Mouse (Mus musculus) spleen, postnatal 10 days (tissue): ENCODE measurements at regions not wholly inside any gene's neighbourhood (a gene's known extent, or its start where the extent isn't known, plus 50 kb on each side); places are given as distances from the start of the nearest gene placed in this dataset.

Experiments used
- DNase-seq, 2 experiments: peaks; one replicate each; pipeline ENCODE4 v3.0.0; 2021 to 2022; ENCODE audit warnings: low spot score in 2 of 2

- no peak for DNase-seq
These were observed 206.3 kb upstream of the Ppp2r2d start for GRCm38 (mm10) chr7:138639541-138639940.

- no peak for DNase-seq
These were observed 219.8 kb upstream of the Ppp2r2d start for GRCm38 (mm10) chr7:138626061-138626460.

DNA sequence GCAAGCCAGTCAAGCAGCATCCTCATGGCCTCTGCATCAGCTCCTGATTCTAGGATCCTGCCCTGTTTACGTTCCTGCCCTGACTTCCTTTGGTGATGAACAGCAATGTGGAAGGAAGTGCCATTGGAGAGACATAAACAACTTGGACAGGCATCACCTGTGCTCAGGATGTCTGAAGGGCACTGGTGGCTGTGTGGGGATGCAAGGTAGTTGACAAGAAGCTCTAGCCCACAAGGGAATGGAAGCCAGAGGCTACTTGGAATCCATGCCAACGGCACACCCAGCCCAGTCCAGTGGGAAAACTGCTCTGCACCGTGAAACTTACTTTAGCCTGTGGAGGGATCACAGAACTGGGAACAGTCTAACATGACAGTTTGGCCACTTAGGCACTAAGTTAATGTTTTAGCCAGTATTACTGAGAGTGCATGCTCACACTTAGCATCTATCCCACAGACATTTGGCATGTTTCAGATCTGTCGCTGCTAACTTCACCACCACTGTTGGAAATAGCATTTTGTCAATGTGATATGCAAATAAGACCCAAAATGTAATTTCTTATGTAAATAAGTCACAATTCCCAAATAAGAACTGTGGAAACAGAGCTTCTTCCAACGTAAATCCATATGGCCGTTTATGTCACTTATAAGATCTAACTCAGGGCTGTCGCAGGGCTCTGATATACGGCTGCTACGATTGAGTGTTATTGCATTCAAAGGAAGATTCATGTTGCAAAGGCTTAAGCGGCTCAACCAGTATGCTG is 223.5 kb upstream of the Tcerg1l start:
- no peak for DNase-seq

DNA sequence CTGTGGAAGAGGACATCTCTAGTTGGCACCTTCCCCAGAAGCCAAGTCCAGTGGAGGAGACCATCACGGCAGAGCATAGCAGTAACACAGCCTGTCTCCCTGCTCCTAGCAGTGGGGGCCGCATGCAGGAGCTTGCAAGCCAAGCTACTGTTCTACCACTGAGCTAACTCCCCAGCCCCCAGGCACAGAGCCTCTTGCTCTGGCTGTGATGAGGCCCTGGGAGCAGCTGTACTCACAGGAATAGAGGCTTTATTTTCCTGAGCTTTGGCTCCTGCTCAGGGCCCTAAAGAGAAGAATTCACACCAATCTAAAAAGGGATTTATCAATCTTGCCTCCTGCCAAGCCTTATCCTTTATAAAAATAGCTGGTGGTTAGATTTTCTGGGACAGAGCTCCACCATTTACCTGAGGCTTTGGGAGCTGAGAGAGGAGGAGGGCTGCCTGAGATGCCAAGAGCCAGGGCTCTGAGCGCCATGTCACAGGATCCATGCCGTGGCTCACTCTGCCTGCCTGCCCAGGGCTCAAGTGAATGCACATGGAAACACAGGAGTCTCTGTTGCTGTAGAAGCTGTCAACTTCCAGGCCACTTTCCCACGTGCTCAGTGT is 222.7 kb upstream of the Tcerg1l start:
- no peak for DNase-seq

DNA sequence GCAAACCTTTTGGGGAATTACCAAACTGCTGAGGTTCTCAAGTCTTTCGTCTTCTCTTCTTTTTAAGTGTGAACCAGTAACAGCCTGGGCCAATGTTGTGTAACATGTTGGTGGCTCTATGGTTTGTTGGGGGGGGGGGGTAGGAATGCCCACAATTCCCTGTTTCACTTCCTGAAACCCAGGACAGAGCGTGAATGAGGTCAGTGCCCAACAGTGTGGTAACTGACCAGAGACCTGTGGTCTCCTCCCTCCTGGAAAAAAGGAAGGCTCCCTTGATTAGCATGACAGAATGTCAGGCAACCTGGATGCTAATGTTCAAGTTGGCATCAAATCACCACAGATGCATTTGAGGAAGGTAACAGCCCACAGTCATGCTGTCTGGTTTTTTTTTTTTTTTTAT is 218.9 kb upstream of the Tcerg1l start:
- DNase-seq: no peak

GRCm38 (mm10) chr7:138609605-138610004 is 212.1 kb upstream of the Tcerg1l start:
- no peak for DNase-seq

- DNase-seq: no peak
These were observed 211.6 kb upstream of the Tcerg1l start for GRCm38 (mm10) chr7:138609124-138609523.

DNA sequence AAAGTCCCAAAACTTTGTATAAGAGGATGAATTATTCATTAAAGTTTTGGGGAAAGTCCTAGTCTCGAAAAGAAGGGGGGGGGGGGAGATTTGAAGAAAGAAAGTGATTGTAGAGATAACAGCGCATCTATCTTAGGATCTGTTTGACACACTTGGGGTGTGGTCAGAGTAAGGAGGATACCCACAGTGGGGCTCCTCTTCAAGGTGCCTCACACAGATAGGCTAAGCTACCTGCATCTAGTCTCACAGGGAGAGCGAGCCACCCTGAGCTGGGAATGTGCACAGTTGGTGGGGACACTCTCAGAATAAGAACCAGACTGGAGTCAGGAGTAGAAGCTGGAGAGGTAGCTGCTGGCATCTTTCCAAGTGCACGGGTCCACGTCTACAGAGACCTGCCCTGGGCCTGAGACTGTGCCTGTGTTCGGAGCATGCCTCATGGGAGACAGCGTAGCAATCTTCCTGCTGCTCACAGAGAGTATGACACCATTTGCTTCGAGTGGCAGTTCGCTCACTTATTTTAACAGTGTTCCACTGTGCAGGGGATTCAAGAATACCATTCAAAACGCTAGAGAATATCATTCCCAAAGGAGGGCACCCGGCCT is 208.9 kb upstream of the Tcerg1l start:
- peak in 1 of 2 experiments; percentile 5 for DNase-seq

DNA sequence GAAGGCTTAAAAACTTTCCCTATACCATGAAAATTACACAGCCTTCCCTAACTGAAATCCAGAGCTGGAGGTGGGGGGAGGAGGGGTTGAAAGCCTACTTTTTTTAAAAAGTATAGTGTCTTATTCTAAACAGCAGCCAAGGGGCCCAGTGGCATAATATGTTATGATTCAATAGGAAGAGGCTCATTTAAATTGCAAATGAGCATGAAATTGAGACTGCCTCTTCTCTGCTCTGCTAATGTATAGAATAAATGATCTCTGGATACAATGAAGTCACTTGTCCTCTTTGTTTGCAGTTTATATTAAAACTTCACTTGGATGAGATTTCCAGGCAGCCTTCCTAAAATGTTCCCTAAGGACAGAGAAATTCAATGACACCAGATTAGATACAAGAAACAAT is 208.4 kb upstream of the Tcerg1l start:
- DNase-seq: no peak

DNA sequence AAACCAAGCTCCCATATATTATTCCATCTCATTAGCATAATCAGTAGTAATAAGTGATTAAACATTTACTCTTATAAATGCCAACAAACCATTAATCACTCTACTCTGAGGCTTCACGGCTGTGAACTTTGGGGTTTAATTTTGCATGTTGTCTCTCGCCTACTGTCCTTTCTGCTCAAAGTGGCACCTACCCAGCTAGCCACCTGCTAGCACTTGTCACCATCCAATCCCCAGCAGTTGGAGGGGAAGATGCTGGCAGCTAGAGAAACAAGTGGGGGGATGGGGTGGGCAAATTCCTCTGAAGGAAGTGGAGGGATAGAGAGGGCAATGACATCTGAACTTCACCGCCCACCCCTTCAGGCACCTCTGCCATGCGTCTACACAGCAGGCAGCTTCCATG is 204.2 kb upstream of the Tcerg1l start:
- DNase-seq: no peak

DNA sequence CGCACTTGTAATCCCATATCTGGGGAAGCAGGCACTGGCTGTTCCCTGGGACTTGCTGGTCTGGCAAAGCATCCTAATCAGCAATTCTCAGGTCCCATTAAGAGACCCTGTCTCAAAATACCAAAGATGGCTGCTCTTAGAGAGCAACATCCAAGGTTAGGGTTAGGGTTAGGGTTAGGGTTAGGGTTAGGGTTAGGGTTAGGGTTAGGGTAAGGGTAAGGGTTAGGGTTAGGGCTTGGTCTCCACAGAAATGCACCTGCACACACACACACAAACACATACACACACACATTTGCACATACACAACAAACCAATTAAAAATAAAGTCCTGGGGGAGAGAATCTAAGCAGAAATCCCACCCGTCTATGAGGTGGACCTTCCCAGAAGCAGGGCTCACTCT is 195.8 kb upstream of the Tcerg1l start:
- DNase-seq: no peak

GRCm38 (mm10) chr7:138567352-138567751 is 169.8 kb upstream of the Tcerg1l start:
- no peak for DNase-seq

GRCm38 (mm10) chr7:138551629-138552028 is 154.1 kb upstream of the Tcerg1l start:
- DNase-seq: no peak

DNA sequence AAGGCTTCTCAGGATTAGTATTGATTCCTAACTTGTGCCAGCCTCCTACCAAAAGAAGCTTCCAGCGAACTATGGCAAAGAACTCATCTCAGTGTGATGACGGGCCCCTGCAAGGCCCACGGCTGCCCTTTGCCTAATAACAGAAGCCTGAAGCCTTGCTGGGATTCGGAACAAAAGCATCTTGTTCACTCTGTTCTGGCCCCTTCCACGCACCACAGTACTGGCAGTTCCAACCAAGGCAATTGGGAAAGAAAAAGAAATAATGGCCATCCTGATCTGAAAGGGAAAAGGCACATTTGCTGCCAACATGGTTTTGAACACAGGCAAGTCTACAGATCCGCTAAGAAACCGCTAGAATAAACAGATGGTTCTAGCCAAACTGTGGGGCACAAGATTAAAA is 150.4 kb upstream of the Tcerg1l start:
- DNase-seq: no peak

- no peak for DNase-seq
These were observed 140.7 kb upstream of the Tcerg1l start for GRCm38 (mm10) chr7:138538048-138538831.

DNA sequence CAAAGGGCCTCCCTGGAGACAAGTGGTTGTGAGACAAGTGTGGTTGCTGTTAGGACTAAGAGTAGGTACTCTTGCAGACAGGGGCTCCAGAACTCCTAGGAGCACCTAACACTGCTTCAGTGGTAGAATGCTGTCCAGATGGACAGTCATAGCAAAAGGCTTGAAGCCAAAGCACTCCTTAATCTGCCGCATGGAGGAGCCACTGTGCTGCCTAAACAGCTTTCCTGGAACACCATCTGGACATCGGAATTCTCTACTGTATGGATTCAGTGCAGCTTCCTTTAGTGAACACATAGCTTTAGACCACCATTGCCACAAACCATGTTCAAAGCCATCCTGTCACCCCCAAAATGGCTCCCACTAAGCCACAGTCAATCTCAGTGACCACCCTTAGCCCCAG is 128.6 kb upstream of the Tcerg1l start:
- no peak for DNase-seq

- DNase-seq: no peak
These were observed 127.4 kb upstream of the Tcerg1l start for GRCm38 (mm10) chr7:138524936-138525335.

GRCm38 (mm10) chr7:138514171-138514570 is 116.6 kb upstream of the Tcerg1l start:
- DNase-seq: no peak

DNA sequence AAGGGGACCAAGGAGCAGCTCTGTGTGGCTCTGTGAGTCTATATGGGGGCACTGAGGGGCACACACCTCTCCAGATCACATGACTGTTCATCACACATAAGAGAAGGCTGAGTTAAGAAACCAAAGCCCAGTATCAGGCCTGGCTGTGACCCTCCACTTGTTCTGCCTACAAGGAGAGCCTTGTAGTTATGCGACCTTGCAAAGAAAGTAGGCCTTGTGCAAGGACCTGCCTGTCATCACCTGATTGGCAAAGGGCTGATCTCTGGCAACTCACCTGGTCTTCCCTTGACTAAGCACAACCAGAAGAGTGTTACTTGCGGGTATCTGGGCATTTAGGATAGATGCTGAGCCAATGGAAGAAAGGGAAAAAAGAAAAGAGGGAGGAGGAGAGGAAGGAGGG is 107.7 kb upstream of the Tcerg1l start:
- no peak for DNase-seq

GRCm38 (mm10) chr7:138503986-138504385 is 106.5 kb upstream of the Tcerg1l start:
- DNase-seq: no peak

DNA sequence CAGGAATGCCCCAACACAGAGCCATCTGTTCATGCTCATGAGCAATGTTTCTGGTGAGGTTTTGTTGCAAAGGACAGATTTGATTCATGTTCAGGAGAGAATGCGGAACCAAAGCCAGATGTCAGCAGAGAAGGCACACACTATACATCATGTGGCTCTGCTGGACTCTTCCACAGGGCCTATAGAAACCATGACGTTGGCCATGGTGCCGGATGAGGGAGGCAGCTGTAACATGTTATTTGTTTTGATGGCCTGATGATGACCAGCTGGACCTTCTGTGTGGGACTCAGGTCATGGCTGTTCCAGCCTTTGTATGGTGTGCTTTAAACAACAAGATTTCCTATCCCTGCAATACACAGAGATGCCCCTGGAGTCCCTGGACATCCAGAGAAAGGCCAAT is 105.5 kb upstream of the Tcerg1l start:
- DNase-seq: no peak

DNA sequence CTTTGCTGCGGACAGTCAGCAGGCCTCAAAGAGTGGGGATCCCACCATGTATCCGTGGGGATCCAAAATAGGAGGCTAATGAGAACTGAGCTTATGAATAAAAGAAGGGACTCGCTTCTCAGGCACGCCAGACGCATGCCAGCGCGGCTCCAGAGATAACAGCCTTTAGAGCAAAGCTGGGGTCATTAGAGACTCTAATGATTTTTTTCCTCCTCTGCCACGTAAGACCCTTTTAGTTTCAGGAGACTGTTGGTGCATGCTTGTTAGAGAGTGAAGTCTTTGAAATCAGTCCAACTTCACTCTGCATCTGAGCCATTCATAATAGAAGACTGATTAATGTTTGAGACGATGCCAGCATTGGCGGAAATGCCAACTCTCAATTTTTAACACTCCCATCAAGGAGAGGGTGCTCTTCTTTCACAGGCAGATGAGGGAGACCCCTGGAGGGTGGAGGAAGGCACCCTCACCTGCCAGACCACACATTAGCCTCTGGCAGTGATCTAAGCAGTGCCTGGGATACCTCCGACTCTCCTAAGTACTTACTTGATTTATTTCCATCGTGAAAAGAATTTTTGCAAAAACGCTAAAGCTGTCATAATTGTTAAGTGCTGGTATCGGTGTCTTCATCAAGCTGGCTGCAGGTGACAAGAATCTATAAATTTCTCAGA is 104.0 kb upstream of the Tcerg1l start:
- DNase-seq: no peak
